Mouse (Mus musculus): ENCODE measurements around the gene Cand2. TPM values are rescaled to one million over a fixed set of nuclear protein-coding genes. Genes with fewer than 3 reads are reported as not detected.

Cand2 gene
- polyA plus RNA-seq, 1 experiment from 2014 or later, result 36.9 TPM

DNA sequence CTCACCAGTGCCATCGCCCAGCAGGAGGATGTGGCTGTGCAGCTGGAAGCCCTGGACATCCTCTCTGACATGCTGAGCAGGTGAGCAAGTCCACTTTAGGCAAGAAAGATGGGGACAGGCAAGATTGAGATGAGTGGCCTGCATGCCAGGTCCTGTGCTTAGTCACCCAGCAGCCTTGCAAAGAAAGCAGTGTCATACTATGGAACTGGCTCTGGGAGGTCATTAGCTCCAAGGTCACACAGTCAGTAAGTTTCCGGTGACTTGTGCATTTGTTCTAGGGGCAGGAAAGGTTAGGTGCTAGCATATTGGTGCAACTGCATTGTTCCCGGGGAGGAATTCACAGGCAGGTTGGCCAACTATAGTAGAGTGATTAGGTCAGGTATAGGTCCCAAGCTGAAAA lies 8.4 kb downstream of the Cand2 start:
- DNase-seq (ENCODE audit: low spot score), result no peak
- Histone ChIP-seq H3K27ac (replicated peaks; ENCODE audit: low read depth, low read length) (no peak overlapping the region), H3K4me2 (ENCODE audit: low read depth, low read length) (no peak overlapping the region), H3K9me3 (ENCODE audit: control insufficient read depth, low read length) (no peaks in the 10 kb centered on the region), H3K36me3 (ENCODE audit: control insufficient read depth, insufficient read depth, low read length) (peaks cover 89% of the 10 kb centered on the region), H3K4me1 (ENCODE audit: control insufficient read depth, insufficient read depth, low read length) (no peaks in the 10 kb centered on the region), H3K9ac (ENCODE audit: low read depth, low read length) (no peak overlapping the region), H3K27me3 (replicated peaks; ENCODE audit: control insufficient read depth, insufficient read depth, low read length) (no peaks in the 10 kb centered on the region), H3K4me3 (ENCODE audit: low read depth, low read length) (no peak overlapping the region)
- ATAC-seq (ENCODE audit: low read depth), result no peak
- WGBS, result 96% methylated on average over 3 of the region's 3 CpGs

DNA sequence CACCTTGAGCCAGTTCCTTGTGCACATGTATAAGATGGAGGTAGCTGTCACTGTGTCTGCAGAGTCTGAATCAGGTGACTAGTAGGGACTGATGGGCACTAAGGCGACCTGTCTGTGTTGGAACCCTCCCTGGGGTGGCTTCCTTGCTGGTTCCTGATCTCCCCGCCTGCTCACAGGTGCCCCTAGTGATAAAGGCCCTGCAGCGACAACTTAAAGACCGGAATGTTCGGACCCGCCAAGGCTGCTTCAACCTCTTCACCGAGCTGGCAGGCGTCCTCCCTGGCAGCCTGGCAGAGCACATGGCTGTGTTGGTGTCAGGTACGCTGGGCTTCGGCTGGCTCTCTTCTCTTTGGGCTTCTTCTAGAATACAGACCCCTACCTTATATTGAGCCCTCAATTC lies 16.7 kb downstream of the Cand2 start:
- no peak overlapping the region for H3K4me3 ChIP-seq (ENCODE audit: low read depth, low read length)
- no peak overlapping the region for H3K27ac ChIP-seq (replicated peaks; ENCODE audit: low read depth, low read length)
- DNase-seq (ENCODE audit: low spot score) (no peak), ATAC-seq (ENCODE audit: low read depth) (no peak)
- no peaks in the 10 kb centered on the region for H3K9me3 ChIP-seq (ENCODE audit: control insufficient read depth, low read length)
- no peaks in the 10 kb centered on the region for H3K27me3 ChIP-seq (replicated peaks; ENCODE audit: control insufficient read depth, insufficient read depth, low read length)
- WGBS, result 81% methylated on average over 10 of the region's 10 CpGs
- H3K4me1 ChIP-seq (ENCODE audit: control insufficient read depth, insufficient read depth, low read length), result no peaks in the 10 kb centered on the region
- H3K36me3 ChIP-seq (ENCODE audit: control insufficient read depth, insufficient read depth, low read length), result peaks cover 94% of the 10 kb centered on the region
- no peak overlapping the region for H3K9ac ChIP-seq (ENCODE audit: low read depth, low read length)
- H3K4me2 ChIP-seq (ENCODE audit: low read depth, low read length), result no peak overlapping the region

DNA sequence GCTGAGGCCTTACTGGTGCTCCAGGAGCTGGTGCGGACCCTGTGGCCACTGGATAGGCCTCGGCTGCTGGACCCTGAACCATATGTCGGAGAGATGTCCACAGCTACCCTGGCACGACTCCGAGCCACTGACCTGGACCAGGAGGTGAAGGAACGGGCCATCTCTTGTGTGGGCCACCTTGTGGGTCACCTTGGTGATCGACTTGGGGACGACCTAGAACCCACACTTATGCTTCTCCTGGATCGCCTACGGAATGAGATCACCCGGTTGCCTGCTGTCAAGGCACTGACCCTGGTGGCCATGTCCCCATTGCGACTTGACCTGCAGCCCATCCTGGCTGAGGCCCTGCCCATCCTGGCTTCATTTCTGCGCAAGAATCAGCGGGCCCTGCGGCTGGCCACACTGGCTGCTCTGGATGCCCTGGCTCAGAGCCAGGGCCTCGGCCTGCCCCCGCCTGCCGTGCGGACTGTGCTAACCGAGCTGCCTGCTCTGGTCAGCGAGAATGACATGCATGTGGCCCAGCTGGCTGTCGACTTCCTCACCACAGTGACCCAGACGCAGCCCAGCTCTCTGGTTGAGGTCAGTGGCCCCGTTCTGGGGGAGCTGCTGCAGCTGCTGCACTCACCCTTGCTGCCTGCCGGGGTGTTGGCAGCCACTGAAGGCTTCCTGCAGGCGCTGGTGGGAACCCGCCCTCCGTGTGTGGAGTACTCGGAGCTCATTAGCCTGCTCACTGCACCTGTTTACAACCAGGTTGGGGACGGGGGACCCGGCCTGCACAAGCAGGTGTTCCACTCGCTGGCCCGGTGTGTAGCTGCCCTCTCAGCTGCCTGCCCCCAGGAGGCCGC lies 17.7 kb downstream of the Cand2 start:
- H3K9ac ChIP-seq (ENCODE audit: low read depth, low read length), result no peak overlapping the region
- no peak overlapping the region for H3K27ac ChIP-seq (replicated peaks; ENCODE audit: low read depth, low read length)
- H3K4me3 ChIP-seq (ENCODE audit: low read depth, low read length), result no peak overlapping the region
- ATAC-seq (ENCODE audit: low read depth) (no peak), DNase-seq (ENCODE audit: low spot score) (peak; percentile 38)
- H3K36me3 ChIP-seq (ENCODE audit: control insufficient read depth, insufficient read depth, low read length), result peaks cover 94% of the 10 kb centered on the region
- WGBS, result 84% methylated on average over 26 of the region's 34 CpGs
- no peaks in the 10 kb centered on the region for H3K4me1 ChIP-seq (ENCODE audit: control insufficient read depth, insufficient read depth, low read length)
- no peaks in the 10 kb centered on the region for H3K9me3 ChIP-seq (ENCODE audit: control insufficient read depth, low read length)
- no peaks in the 10 kb centered on the region for H3K27me3 ChIP-seq (replicated peaks; ENCODE audit: control insufficient read depth, insufficient read depth, low read length)
- H3K4me2 ChIP-seq (ENCODE audit: low read depth, low read length), result no peak overlapping the region

DNA sequence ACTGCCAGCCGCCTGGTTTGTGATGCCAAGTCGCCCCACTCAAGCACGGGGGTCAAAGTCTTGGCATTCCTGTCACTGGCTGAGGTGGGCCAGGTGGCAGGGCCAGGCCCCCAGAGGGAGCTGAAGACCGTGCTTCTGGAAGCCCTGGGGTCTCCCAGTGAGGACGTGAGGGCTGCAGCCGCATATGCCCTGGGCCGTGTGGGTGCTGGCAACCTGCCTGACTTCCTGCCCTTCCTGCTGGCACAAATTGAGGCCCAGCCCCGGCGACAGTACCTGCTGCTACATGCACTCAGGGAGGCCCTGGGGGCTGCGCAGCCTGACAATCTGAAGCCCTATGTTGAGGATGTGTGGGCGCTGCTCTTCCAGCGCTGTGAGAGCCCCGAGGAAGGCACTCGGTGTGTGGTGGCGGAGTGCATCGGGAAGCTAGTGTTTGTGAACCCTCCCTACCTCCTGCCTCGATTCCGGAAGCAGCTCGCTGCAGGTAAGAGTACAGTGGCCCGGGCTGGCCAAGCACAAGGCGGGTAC lies 18.4 kb downstream of the Cand2 start:
- no peak overlapping the region for H3K4me2 ChIP-seq (ENCODE audit: low read depth, low read length)

DNA sequence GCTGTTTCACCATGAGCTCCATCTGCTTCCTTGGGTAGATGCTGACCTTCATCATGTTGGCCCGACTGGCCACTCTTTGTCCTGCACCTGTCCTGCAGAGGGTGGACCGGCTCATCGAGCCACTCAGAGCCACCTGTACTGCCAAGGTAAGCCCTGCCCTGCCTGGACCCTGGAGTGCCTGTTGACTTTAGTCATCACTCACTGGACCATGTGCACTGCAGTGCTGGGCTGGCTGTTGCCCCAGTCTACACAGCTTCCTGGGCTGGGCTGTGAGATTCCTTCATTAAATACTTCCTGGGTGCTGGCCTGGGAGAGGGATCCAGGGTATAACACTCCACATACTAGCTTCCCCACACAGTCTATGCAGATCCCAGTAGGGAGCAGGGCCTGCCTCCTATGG lies 27.5 kb downstream of the Cand2 start:
- DNase-seq (ENCODE audit: low spot score), result no peak
- 95% methylated on average over 3 of the region's 3 CpGs for WGBS
- Histone ChIP-seq H3K27me3 (replicated peaks; ENCODE audit: control insufficient read depth, insufficient read depth, low read length) (no peaks in the 10 kb centered on the region), H3K4me2 (ENCODE audit: low read depth, low read length) (no peak overlapping the region), H3K4me3 (ENCODE audit: low read depth, low read length) (no peak overlapping the region), H3K9me3 (ENCODE audit: control insufficient read depth, low read length) (no peaks in the 10 kb centered on the region), H3K27ac (replicated peaks; ENCODE audit: low read depth, low read length) (no peak overlapping the region), H3K4me1 (ENCODE audit: control insufficient read depth, insufficient read depth, low read length) (peaks cover 5% of the 10 kb centered on the region; the same call in 1 of the 2 replicates), H3K9ac (ENCODE audit: low read depth, low read length) (no peak overlapping the region), H3K36me3 (ENCODE audit: control insufficient read depth, insufficient read depth, low read length) (peaks cover 97% of the 10 kb centered on the region)
- ATAC-seq (ENCODE audit: low read depth), result no peak

More for the DNA sequence above, 18.4 kb downstream of the Cand2 start:
- H3K4me3 ChIP-seq (ENCODE audit: low read depth, low read length), result no peak overlapping the region
- 81% methylated on average over 21 of the region's 21 CpGs for WGBS
- ATAC-seq (ENCODE audit: low read depth) (no peak), DNase-seq (ENCODE audit: low spot score) (no peak)
- no peak overlapping the region for H3K9ac ChIP-seq (ENCODE audit: low read depth, low read length)
- no peaks in the 10 kb centered on the region for H3K4me1 ChIP-seq (ENCODE audit: control insufficient read depth, insufficient read depth, low read length)
- H3K36me3 ChIP-seq (ENCODE audit: control insufficient read depth, insufficient read depth, low read length), result peaks cover 97% of the 10 kb centered on the region
- no peak overlapping the region for H3K27ac ChIP-seq (replicated peaks; ENCODE audit: low read depth, low read length)
- H3K9me3 ChIP-seq (ENCODE audit: control insufficient read depth, low read length), result no peaks in the 10 kb centered on the region
- H3K27me3 ChIP-seq (replicated peaks; ENCODE audit: control insufficient read depth, insufficient read depth, low read length), result no peaks in the 10 kb centered on the region

DNA sequence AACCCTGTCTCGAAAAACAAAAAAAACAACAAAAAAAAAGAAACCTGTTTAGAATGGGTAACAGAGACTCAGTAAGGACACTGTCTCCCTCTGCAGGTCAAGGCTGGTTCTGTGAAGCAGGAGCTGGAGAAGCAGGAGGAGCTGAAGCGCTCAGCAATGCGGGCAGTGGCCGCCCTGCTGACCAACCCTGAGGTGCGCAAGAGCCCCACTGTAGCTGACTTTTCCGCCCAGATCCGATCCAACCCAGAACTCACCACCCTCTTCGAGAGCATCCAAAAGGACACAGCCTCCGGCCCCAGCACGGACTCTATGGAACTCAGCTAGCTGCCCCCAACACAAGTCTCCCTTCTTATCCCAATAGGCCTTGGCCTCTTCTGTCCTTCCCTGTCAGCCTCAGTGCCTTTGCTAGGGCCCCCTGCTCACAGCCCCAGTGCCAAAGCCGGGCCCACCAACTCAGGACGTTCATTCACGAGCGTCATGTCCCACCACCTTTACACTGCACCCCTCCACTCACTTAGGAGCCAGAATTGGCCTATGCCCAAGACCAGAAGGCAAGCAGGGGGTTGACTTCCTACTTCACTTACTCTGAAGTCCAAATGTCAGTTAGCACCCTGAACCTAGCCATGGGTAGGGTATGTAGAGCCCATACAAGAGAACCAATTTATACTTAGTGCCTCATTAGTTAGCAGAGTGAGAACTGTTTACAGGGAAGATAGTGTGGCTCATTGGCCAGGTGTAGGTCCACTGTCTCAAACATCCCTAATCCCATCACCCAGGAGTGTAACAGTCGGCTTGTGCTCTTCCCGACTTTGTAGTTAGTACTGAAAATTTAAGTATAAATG lies 29.4 kb downstream of the Cand2 start:
- peaks cover 11% of the 10 kb centered on the region for H3K4me1 ChIP-seq (ENCODE audit: control insufficient read depth, insufficient read depth, low read length)
- H3K27ac ChIP-seq (replicated peaks; ENCODE audit: low read depth, low read length), result no peak overlapping the region
- no peak overlapping the region for H3K4me3 ChIP-seq (ENCODE audit: low read depth, low read length)
- no peak overlapping the region for H3K9ac ChIP-seq (ENCODE audit: low read depth, low read length)
- H3K4me2 ChIP-seq (ENCODE audit: low read depth, low read length), result no peak overlapping the region
- DNase-seq (ENCODE audit: low spot score) (peak; percentile 80), ATAC-seq (ENCODE audit: low read depth) (peak; percentile 35)
- 40% methylated on average over 14 of the region's 16 CpGs for WGBS
- H3K9me3 ChIP-seq (ENCODE audit: control insufficient read depth, low read length), result no peaks in the 10 kb centered on the region
- peaks cover 84% of the 10 kb centered on the region for H3K36me3 ChIP-seq (ENCODE audit: control insufficient read depth, insufficient read depth, low read length)
- H3K27me3 ChIP-seq (replicated peaks; ENCODE audit: control insufficient read depth, insufficient read depth, low read length), result no peaks in the 10 kb centered on the region

DNA sequence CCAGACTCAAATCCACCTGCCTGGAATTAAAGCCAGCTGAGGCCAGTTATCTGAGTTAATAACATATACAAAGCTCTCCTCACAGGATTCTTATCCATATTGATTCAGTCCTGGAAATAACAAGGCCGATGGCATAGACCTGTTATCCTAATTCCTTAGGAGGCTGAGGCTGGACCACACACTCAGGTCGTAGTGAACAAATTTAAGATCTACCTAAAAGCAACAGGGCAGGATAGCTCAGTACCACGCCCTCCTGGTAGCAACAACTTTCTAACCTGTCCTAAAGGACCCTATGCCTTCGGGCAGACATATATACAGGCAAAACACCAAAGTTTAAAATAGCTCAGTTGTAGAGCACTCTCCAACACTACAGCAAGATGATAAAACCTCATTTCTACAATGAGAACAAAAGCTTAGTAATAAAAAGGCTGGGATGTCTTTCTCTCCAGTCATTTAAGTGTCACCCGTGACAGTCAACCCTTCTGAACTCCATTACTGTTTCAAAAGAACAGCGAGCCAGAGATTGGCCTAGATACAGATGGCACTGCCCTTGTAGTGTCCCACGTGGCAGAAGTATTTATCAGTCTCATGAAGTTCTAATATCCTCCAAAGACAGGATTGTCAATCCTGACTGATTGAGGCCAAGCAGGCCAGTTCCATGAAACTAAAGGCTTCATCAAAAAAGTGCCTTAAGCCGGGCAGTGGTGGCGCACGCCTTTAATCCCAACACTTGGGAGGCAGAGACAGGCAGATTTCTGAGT lies 30.3 kb downstream of the Cand2 start:
- DNase-seq (ENCODE audit: low spot score), result no peak
- Histone ChIP-seq H3K4me1 (ENCODE audit: control insufficient read depth, insufficient read depth, low read length) (peaks cover 11% of the 10 kb centered on the region), H3K9me3 (ENCODE audit: control insufficient read depth, low read length) (no peaks in the 10 kb centered on the region), H3K27me3 (replicated peaks; ENCODE audit: control insufficient read depth, insufficient read depth, low read length) (no peaks in the 10 kb centered on the region), H3K27ac (replicated peaks; ENCODE audit: low read depth, low read length) (no peak overlapping the region), H3K4me2 (ENCODE audit: low read depth, low read length) (no peak overlapping the region), H3K4me3 (ENCODE audit: low read depth, low read length) (no peak overlapping the region), H3K36me3 (ENCODE audit: control insufficient read depth, insufficient read depth, low read length) (peaks cover 75% of the 10 kb centered on the region), H3K9ac (ENCODE audit: low read depth, low read length) (no peak overlapping the region)
- WGBS, result 67% methylated on average over 10 of the region's 10 CpGs
- no peak for ATAC-seq (ENCODE audit: low read depth)
